Mouse (Mus musculus) regulatory T cell (primary cell): ENCODE measurements at regions not wholly inside any gene's neighbourhood (a gene's known extent, or its start where the extent isn't known, plus 50 kb on each side); places are given as distances from the start of the nearest gene placed in this dataset.

Experiments used
- in situ Hi-C: fragments of 300-600 bp; cut with MboI, MseI; formaldehyde crosslinking; loops from one replicate; pipeline ENCODE4 v1.15.1; 2025; ENCODE audit warnings: high pct_unique_total_duplicates

- in situ Hi-C loops: no loop called here
Observed at GRCm38 (mm10) chr1:57573829-57574228, 166.9 kb upstream of the Tyw5 start.

- in situ Hi-C loops: no loop called here
Observed at GRCm38 (mm10) chr1:57574530-57574929, 167.6 kb upstream of the Tyw5 start.

- in situ Hi-C loops: no loop called here
Observed at GRCm38 (mm10) chr1:57576066-57576753, 169.3 kb upstream of the Tyw5 start.

GRCm38 (mm10) chr1:57579086-57579485, 172.2 kb upstream of the Tyw5 start:
- in situ Hi-C loops: no loop called here

- in situ Hi-C loops: no loop called here
Observed at GRCm38 (mm10) chr1:57593707-57594589, 180.0 kb upstream of the Spats2l start.

GRCm38 (mm10) chr1:57594815-57595214, 179.1 kb upstream of the Spats2l start:
- in situ Hi-C loops: no loop called here

- in situ Hi-C loops: no loop called here
Observed at GRCm38 (mm10) chr1:57600951-57601350, 173.0 kb upstream of the Spats2l start.

- in situ Hi-C loops: no loop called here
Observed at GRCm38 (mm10) chr1:57605525-57605924, 168.4 kb upstream of the Spats2l start.

- in situ Hi-C loops: no loop called here
Observed at GRCm38 (mm10) chr1:57606060-57606683, 167.8 kb upstream of the Spats2l start.

- in situ Hi-C loops: no loop called here
Observed at GRCm38 (mm10) chr1:57607026-57607425, 166.9 kb upstream of the Spats2l start.

GRCm38 (mm10) chr1:57607626-57608422, 166.1 kb upstream of the Spats2l start:
- in situ Hi-C loops: no loop called here

GRCm38 (mm10) chr1:57608423-57608679, 165.6 kb upstream of the Spats2l start:
- in situ Hi-C loops: no loop called here

- in situ Hi-C loops: no loop called here
Observed at GRCm38 (mm10) chr1:57609307-57609706, 164.7 kb upstream of the Spats2l start.

- in situ Hi-C loops: no loop called here
Observed at GRCm38 (mm10) chr1:57612171-57612570, 161.8 kb upstream of the Spats2l start.

GRCm38 (mm10) chr1:57612931-57613804, 160.8 kb upstream of the Spats2l start:
- in situ Hi-C loops: no loop called here

GRCm38 (mm10) chr1:57615155-57615554, 158.8 kb upstream of the Spats2l start:
- in situ Hi-C loops: no loop called here

GRCm38 (mm10) chr1:57617316-57617715, 156.6 kb upstream of the Spats2l start:
- in situ Hi-C loops: no loop called here

- in situ Hi-C loops: loop anchor here (10.0 kb wide), 1 partner anchor 158 kb away; no protein-coding TSS in a partner anchor
Observed at GRCm38 (mm10) chr1:57622561-57622960, 151.4 kb upstream of the Spats2l start.

- in situ Hi-C loops: no loop called here
Observed at GRCm38 (mm10) chr1:57633986-57634385, 140.0 kb upstream of the Spats2l start.

GRCm38 (mm10) chr1:57642131-57642530, 131.8 kb upstream of the Spats2l start:
- in situ Hi-C loops: no loop called here
